In the genomic region with DNA sequence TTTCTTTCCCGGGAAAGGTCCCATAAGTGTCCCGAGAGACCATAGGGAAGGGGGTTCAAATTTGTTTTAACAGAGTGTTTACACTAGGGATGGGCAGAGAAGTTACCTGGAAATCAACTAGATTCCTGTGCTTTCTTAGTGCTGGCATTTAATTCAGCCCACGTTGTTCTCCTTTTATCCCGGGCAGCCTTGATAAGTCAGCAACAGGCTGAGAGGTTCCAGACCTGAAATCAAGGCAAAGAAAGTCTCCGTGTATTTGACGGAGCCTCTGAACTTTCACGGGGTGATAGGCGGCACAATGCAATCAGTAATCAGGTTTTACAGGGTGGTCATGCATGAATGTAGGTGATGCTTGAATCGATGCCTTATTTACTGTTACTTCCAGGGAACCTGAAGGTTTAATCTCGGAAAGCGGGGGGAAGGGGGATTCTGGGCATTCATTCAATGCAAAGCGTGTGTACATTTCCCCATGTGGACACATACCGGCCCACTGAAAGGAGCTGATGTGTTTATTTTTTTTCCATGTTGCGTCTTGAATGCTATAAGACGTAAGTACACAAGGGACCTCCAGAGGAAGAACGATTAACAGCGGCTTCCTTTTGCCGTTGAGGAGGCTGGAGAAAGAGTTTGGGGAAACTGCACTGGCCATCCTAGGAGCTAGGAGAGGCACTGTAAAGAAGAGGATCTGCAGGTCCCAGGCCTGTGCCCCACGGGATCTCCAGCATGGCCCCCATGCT, we compare ENCODE assay signal across 8 mouse cellular contexts. TPM values are rescaled to one million over a fixed set of nuclear protein-coding genes. Genes with fewer than 3 reads are reported as not detected.
DNase-seq lines count a peak whose midpoint lies in the region; ATAC-seq lines count a peak whose summit lies in the region.

No protein-coding gene starts in this region.

- no peaks in the 10 kb centered on the region for H3K9me3 ChIP-seq in limb, embryonic 13.5 days
- no peaks in the 10 kb centered on the region for H3K9me3 ChIP-seq in stomach, embryonic 15.5 days

- H3K36me3 ChIP-seq in limb, embryonic 13.5 days, result no peaks in the 10 kb centered on the region
- H3K36me3 ChIP-seq in stomach, embryonic 15.5 days, result no peaks in the 10 kb centered on the region

- no peak overlapping the region for H3K9ac ChIP-seq in limb, embryonic 13.5 days
- H3K9ac ChIP-seq in stomach, embryonic 15.5 days, result no peak overlapping the region; the same call in 1 of the 2 replicates

- H3K4me2 ChIP-seq in limb, embryonic 13.5 days (replicated peaks), result peak overlapping the region; percentile 99
- H3K4me2 ChIP-seq in stomach, embryonic 15.5 days, result peak overlapping the region; percentile 98

- H3K27ac ChIP-seq in limb, embryonic 13.5 days, result no peak overlapping the region
- H3K27ac ChIP-seq in stomach, embryonic 15.5 days, result peak overlapping the region; percentile 83; the same call in 1 of the 2 replicates

- peaks cover 22% of the 10 kb centered on the region for H3K4me1 ChIP-seq in limb, embryonic 13.5 days
- H3K4me1 ChIP-seq in stomach, embryonic 15.5 days, result peaks cover 14% of the 10 kb centered on the region

- ATAC-seq in limb, embryonic 13.5 days (ENCODE audit: low FRiP score, low read depth), result no peak
- ATAC-seq in stomach, embryonic 15.5 days (ENCODE audit: insufficient read depth, low FRiP score, low read depth), result no peak

- H3K4me3 ChIP-seq in limb, embryonic 13.5 days, result peak overlapping the region; percentile 67
- H3K4me3 ChIP-seq in stomach, embryonic 15.5 days (replicated peaks), result peak overlapping the region; percentile 63

- peak; percentile 54 for DNase-seq in embryo, embryonic 10.5 days (ENCODE audit: low spot score)
- DNase-seq in embryo, embryonic 9.5 days (ENCODE audit: extremely low spot score), result no peak
- peak; percentile 20 for DNase-seq in retina, embryonic 14.5 days (ENCODE audit: low spot score)
- DNase-seq in retina, postnatal 1 day, result no peak
- DNase-seq in gastrocnemius, adult 18-20 months (ENCODE audit: low spot score), result no peak
- no peak for DNase-seq in MN1 (ENCODE audit: low spot score)

- 4% methylated on average over 19 of the region's 19 CpGs for WGBS in limb, embryonic 13.5 days
- WGBS in stomach, embryonic 15.5 days, result 2% methylated on average over 19 of the region's 19 CpGs

- peaks cover 92% of the 10 kb centered on the region for H3K27me3 ChIP-seq in limb, embryonic 13.5 days
- H3K27me3 ChIP-seq in stomach, embryonic 15.5 days (replicated peaks), result peaks cover 19% of the 10 kb centered on the region

RNA-seq across cellular contexts. Expression of a gene that starts 1.3 kb away (rescaled TPM):
- polyA plus RNA-seq in limb, embryonic 13.5 days (2015; fragmentation: Nextera tagmentation; extraction: Ambion mirVana), result 0.75 and 0.84 TPM in 2 replicates
- polyA plus RNA-seq in stomach, embryonic 15.5 days (2015; fragmentation: Nextera tagmentation; extraction: Ambion mirVana), result 6.2 and 6.8 TPM in 2 replicates
- under 1 TPM; 0.05 to 0.14 TPM for total RNA-seq in gastrocnemius, adult 18-20 months (2021)

Comparison
In these comparisons a context has a peak if more than half of its experiments do, and no peak if none do; other contexts are left out.
1. DNase-seq: peak in embryo, embryonic 10.5 days (single experiment) and retina, embryonic 14.5 days (single experiment); none in embryo, embryonic 9.5 days (single experiment), retina, postnatal 1 day (single experiment), gastrocnemius, adult 18-20 months (single experiment) and MN1 (single experiment).